Mouse (Mus musculus): ENCODE results near the gene Pim2. TPM values are rescaled to one million over a fixed set of nuclear protein-coding genes. Genes with fewer than 3 reads are reported as not detected.
A peak's percentile ranks its signal among the peaks of the same experiment; 100 is the strongest.
"Not testable (repeated sequence)": the region's sequence is repeated elsewhere in the genome, so short reads cannot be mapped to it uniquely, and the experiment has no call there.

Pim2 gene
- total RNA-seq, 2 experiments from 2014 or later, result 0.99 to 1.8 TPM

DNA sequence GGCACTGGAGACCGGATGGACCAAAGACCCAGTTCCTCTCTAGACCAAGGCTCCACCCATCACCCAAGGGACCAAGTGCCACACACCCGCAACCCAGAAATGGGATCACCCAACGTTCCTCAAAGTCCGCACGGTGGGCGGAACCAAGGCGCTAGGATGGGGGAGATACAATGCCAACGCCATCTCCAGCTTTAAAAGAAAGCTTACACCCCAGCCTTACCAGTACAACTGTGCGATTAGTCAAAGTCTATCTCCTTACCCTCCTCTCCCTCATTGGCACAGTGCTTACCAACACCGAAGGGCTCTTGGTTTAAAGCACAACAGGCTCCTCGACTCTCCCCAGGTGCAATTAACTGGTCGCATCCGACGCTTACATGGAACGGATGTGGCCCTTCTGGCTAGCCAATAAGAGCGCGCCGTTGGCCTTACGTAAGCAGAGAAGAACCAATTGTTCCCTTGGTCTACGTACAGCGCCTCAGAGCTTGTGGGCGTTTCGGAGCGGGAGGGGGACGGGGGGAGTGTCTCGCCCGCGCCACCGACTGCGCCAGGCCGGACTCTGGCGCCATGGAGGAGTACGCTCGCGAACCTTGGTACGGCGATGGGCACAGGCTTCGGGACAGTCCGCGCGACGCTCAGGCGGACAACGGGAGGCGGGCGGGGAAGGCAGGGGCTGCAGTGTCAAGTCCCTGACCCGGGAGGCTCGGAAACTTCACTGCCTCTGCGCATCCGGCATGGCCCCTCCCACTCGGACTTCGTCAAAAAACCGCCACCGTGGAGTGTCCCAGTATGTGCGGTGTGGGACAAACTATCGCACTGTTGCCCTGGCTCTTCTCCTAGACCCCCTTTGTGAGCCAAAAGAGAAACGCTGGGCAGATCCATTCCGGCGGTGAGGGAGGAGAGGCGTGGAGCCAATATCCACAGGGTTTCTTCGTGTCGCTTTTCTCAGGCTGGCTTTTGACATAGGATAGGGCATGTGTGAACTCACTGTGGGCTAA, 21.1 kb downstream of the Pim2 start, which contains the start of the genes Pqbp1 and Timm17b:
Gene Pqbp1, minus strand, starts transcription at position 390 of the 995 bp plus-strand sequence.
Gene Timm17b, plus strand, starts transcription at position 478 of the 995 bp plus-strand sequence.
- intact Hi-C loops (cut with DNase I), result no loop called here

GRCm38 (mm10) chrX:7904441-7904840, 26.4 kb downstream of the Pim2 start:
- intact Hi-C loops (cut with DNase I), result no loop called here
- no peak for DNase-seq

More for the DNA sequence above, 21.1 kb downstream of the Pim2 start, which contains the start of the genes Pqbp1 and Timm17b:
- peak; percentile 65 to 80 for DNase-seq

DNA sequence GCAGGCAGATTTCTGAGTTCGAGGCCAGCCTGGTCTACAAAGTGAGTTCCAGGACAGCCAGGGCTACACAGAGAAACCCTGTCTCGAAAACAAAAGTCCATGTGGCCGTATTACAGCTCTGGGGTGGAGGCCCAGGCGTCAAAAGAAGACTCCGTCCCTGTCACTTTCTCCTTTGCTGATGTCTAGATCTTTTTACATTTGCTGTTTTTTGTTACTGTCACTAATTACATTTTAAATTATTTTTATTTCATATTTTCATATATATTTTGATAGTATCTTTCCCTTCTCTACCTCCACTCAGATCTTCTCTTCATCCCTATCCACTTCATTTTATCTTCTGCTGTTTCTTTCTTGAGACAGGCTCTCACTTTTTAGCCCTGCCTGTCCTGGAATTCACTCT, 29.7 kb downstream of the Pim2 start, which contains the start of gene Gm10491:
Gene Gm10491, minus strand, starts transcription at position 101 of the 400 bp plus-strand sequence.
- DNase-seq, result no peak
- intact Hi-C loops (cut with DNase I), result no loop called here

- DNase-seq; intact Hi-C loops (cut with DNase I): not testable (repeated sequence)
These were observed 31.2 kb downstream of the Pim2 start, which contains the start of gene Gm10490 for GRCm38 (mm10) chrX:7909242-7909641. Gm10490 (plus strand) TSS chrX:7909542.

GRCm38 (mm10) chrX:7910473-7910872, 32.4 kb downstream of the Pim2 start:
- intact Hi-C loops (cut with DNase I), result loop anchor here (5.0 kb wide), 1 partner anchor 107 kb away; the partner anchor contains the start of gene Glod5

DNA sequence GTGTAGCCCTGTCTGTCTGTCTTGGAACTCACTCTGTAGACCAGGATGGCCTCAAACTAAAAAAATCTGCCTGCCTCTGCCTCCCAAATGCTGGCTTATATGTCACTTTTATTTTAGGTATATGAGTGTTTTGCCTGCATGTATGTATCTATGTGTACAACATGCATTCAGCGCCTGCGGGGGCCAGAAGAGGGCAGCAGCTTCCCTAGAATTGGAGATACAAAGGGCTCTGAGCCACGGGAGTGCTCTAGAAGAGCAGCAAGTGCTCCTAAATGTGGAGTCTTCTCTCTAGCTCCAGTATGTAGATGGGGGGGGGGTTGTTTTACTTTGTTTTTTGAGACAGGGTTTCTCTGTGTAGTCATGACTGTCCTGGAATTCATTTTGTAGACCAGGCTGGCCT, 37.6 kb downstream of the Pim2 start:
- DNase-seq; intact Hi-C loops (cut with DNase I): not testable (repeated sequence)

More at GRCm38 (mm10) chrX:7910473-7910872, 32.4 kb downstream of the Pim2 start:
- DNase-seq, result no peak

- intact Hi-C loops (cut with DNase I); DNase-seq: not testable (repeated sequence)
These were observed 39.9 kb downstream of the Pim2 start for GRCm38 (mm10) chrX:7917960-7918359.

DNA sequence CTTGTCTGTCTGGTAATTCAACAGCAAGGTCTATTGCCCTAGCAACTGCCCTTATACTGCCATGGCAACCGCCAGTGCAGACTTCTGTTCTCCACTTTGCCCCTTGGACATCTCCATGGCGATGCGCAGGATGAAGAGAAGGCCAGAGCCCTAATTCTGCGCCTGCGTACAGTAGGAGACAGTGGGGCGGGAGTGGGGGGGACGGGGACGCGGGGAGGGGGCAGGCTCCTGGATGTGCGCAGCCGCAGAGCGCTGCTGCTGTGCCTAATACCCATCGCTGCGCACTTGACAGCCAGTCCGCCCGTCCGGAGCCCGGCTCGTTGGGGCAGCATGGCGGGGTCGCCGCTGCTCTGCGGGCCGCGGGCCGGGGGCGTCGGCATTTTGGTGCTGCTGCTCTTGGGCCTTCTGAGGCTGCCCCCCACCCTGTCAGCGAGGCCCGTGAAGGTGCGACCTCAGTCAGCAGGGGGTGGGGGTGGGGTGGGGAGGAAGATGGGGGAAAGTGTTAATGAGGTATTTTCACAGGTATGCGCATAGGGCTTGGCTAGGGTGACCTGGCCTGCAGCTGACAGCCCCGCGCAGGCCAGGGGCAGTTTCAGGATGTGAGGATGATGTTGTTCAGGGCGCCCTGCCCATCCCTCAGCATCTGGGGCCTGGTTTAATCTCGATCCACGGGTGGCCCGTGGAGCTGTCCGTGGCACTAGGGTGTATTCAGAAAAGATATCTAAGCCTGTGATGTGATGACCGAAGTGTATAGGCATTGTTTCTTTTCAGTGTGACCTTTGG, 41.7 kb downstream of the Pim2 start, which contains the start of gene Pcsk1n:
Gene Pcsk1n, plus strand, starts transcription at position 222 of the 783 bp plus-strand sequence.
- DNase-seq, result no peak
- intact Hi-C loops (cut with DNase I), result no loop called here

DNA sequence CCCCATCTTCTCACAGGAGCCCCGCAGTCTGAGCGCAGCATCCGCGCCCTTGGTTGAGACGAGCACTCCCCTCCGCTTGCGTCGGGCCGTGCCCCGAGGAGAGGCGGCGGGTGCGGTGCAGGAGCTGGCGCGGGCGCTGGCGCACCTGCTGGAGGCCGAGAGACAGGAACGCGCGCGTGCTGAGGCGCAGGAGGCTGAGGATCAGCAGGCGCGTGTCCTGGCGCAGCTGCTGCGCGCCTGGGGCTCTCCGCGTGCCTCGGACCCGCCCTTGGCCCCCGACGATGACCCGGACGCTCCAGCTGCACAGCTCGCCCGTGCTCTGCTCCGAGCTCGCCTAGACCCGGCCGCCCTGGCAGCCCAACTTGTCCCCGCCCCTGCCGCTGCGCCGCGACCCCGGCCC, 44.0 kb downstream of the Pim2 start:
- intact Hi-C loops (cut with DNase I), result no loop called here
- no peak for DNase-seq

DNA sequence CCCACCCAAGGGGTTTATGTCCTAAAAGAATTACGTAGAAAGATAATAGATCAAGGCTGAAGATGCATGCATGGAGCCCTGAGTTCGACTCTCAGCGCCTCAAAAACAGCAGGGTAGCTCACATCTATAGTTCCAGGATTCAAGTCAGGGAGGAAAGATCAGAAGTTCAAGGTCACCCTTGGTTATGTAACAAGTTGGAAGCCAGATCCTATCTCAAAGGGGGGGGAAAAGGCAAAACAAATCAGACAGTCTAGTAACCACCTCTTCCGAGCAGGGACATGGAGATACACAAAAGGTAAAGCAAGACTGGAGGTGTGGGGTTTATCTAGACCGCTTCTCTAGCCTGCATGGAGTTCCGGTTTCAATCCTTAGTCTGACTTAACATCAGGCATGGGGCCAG, 48.2 kb downstream of the Pim2 start:
- intact Hi-C loops (cut with DNase I), result no loop called here
- no peak for DNase-seq

DNA sequence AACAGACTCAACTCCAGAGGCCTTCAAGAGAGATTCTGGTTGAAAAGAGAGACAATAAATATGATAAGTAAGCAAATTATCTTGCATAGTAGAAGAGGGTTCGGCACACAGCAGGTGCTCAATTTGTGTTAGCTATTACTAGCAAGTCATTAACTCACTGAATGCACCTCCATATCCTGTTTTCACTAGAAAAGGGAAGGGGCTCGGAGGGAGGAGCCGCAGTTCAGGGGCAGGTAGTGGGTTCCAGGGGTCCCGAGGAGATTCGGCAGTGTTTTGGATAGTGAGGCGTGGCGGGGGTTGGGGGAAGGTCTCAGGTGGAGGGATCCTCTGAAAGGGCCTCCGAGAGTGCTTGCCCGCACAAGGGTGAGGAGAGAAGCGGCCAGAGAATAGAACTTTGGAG, 49.1 kb downstream of the Pim2 start:
- no peak for DNase-seq
- intact Hi-C loops (cut with DNase I), result no loop called here

- no peak for DNase-seq
- intact Hi-C loops (cut with DNase I), result no loop called here
These were observed 50.3 kb downstream of the Pim2 start, which contains the start of gene Eras for GRCm38 (mm10) chrX:7928270-7928790. Eras (minus strand) TSS chrX:7928607.

Other genes with a start within 250 kb of the Pim2 start
- gene Syp, start 239.8 kb upstream of the Pim2 start, total RNA-seq (2021), result 1 to 10 TPM; 1.1 TPM
- 10 to 100 TPM; 23.1 to 24.9 TPM for gene Prickle3, start 221.0 kb upstream of the Pim2 start, total RNA-seq (2021)
- gene Plp2, start 206.9 kb upstream of the Pim2 start, total RNA-seq (2021), result 10 to 100 TPM; 28.0 to 43.2 TPM
- 10 to 100 TPM; 18.8 to 20.6 TPM for gene Magix, start 197.0 kb upstream of the Pim2 start, total RNA-seq (2021)
- gene Gpkow, start 181.1 kb upstream of the Pim2 start, total RNA-seq (2021), result 10 to 100 TPM; 11.2 to 12.9 TPM
- gene Wdr45, start 163.9 kb upstream of the Pim2 start, total RNA-seq (2021), result 10 to 100 TPM; 27.2 to 32.0 TPM
- gene Gm45208, start 156.0 kb upstream of the Pim2 start, total RNA-seq (2021), result not detected
- 1 to 10 TPM; 3.8 to 4.9 TPM for gene Praf2, start 149.8 kb upstream of the Pim2 start, total RNA-seq (2021)
- 1 to 10 TPM in 1 of 2 experiments, under 1 TPM in 1; 0.81 to 1.2 TPM for gene Ccdc120, start 127.4 kb upstream of the Pim2 start, total RNA-seq (2021)
- gene Tfe3, start 115.7 kb upstream of the Pim2 start, total RNA-seq (2021), result 1 to 10 TPM; 8.0 to 8.1 TPM
- gene Gripap1, start 88.5 kb upstream of the Pim2 start, total RNA-seq (2021), result 10 to 100 TPM; 17.3 to 19.2 TPM
- under 1 TPM; 0.15 to 0.20 TPM for gene Kcnd1, start 56.0 kb upstream of the Pim2 start, total RNA-seq (2021)
- gene Otud5, start 36.9 kb upstream of the Pim2 start, total RNA-seq (2021), result 10 to 100 TPM; 14.6 to 16.6 TPM
- gene Slc35a2, start 5.8 kb downstream of the Pim2 start, total RNA-seq (2021), result 1 to 10 TPM; 8.4 to 8.8 TPM
- gene Pqbp1, start 21.0 kb downstream of the Pim2 start, total RNA-seq (2021), result 10 to 100 TPM; 21.2 to 22.0 TPM
- 10 to 100 TPM; 35.3 to 39.1 TPM for gene Timm17b, start 21.1 kb downstream of the Pim2 start, total RNA-seq (2021)
- gene Gm10491, start 29.6 kb downstream of the Pim2 start, total RNA-seq (2021), result not detected
- not detected for gene Gm10490, start 31.3 kb downstream of the Pim2 start, total RNA-seq (2021)
- gene Pcsk1n, start 41.6 kb downstream of the Pim2 start, total RNA-seq (2021), result not detected
- gene Eras, start 50.3 kb downstream of the Pim2 start, total RNA-seq (2021), result not detected
- gene Hdac6, start 69.6 kb downstream of the Pim2 start, total RNA-seq (2021), result 1 to 10 TPM; 4.3 to 4.9 TPM
- gene Gata1, start 99.8 kb downstream of the Pim2 start, total RNA-seq (2021), result not detected
- gene Glod5, start 140.2 kb downstream of the Pim2 start, total RNA-seq (2021), result not detected
- 1 to 10 TPM; 3.9 to 5.7 TPM for gene Suv39h1, start 196.5 kb downstream of the Pim2 start, total RNA-seq (2021)
- gene Was, start 212.2 kb downstream of the Pim2 start, total RNA-seq (2021), result under 1 TPM; 0.39 to 0.64 TPM

Measured in gastrocnemius, postnatal 36 days (tissue).